Mouse (Mus musculus) neural tube, embryonic 13.5 days (tissue): ENCODE results near the gene Gtf2f1. TPM values are rescaled to one million over a fixed set of nuclear protein-coding genes. Genes with fewer than 3 reads are reported as not detected.

ENCODE experiments used
- ATAC-seq: fragments of 200-750 bp; cut with Nextera tagmentation; 2 replicates; pipeline ENCODE4 v1.8.0; 2017; ENCODE audit warnings: low read depth, mild to moderate bottlenecking, moderate TSS enrichment, moderate library complexity
- H3K27ac ChIP-seq: fragments of 300-500 bp; sonication (generic); replicated peaks from 2 replicates; pipeline ENCODE4 v1.5.1; 2015; ENCODE audit warnings: moderate library complexity, mild to moderate bottlenecking, inconsistent platforms
- H3K27me3 ChIP-seq: fragments of 300-500 bp; sonication (generic); 2 replicates; pipeline ENCODE4 v1.6.1; 2015; ENCODE audit warnings: mild to moderate bottlenecking, inconsistent platforms
- H3K36me3 ChIP-seq: fragments of 300-500 bp; sonication (generic); 2 replicates; pipeline ENCODE4 v1.6.1; 2015; ENCODE audit warnings: mild to moderate bottlenecking, inconsistent platforms
- H3K4me1 ChIP-seq: fragments of 300-500 bp; sonication (generic); replicated peaks from 2 replicates; pipeline ENCODE4 v1.6.1; 2015; ENCODE audit warnings: inconsistent platforms
- H3K4me2 ChIP-seq: fragments of 300-500 bp; sonication (generic); 2 replicates; pipeline ENCODE4 v1.6.1; 2015; ENCODE audit warnings: inconsistent platforms, mild to moderate bottlenecking, moderate library complexity
- H3K4me3 ChIP-seq: fragments of 300-500 bp; sonication (generic); 2 replicates; pipeline ENCODE4 v1.5.1; 2015; ENCODE audit warnings: mild to moderate bottlenecking, inconsistent platforms
- H3K9ac ChIP-seq: fragments of 300-500 bp; sonication (generic); 2 replicates; pipeline ENCODE4 v1.6.1; 2015; ENCODE audit warnings: moderate library complexity, mild to moderate bottlenecking, inconsistent platforms
- H3K9me3 ChIP-seq: fragments of 300-500 bp; sonication (generic); 2 replicates; pipeline ENCODE4 v1.6.1; 2016; ENCODE audit warnings: inconsistent platforms
- WGBS: fragments of 180-500 bp; shearing (Covaris S2); methylation state at CpG from one replicate; pipeline ENCODE4 v1.1.7; 2015; 5-methylcytosine and 5-hydroxymethylcytosine counted together
- polyA plus RNA-seq: library from polyadenylated mRNA; unstranded; fragments of >200 nt; fragmentation: Nextera tagmentation; extraction: Ambion mirVana; gene quantifications from 2 replicates; pipeline ENCODE4 v1.2.1, GENCODE M21; 2015

Gtf2f1 gene
- polyA plus RNA-seq, 1 experiment from 2014 or later: 72.9 TPM

DNA sequence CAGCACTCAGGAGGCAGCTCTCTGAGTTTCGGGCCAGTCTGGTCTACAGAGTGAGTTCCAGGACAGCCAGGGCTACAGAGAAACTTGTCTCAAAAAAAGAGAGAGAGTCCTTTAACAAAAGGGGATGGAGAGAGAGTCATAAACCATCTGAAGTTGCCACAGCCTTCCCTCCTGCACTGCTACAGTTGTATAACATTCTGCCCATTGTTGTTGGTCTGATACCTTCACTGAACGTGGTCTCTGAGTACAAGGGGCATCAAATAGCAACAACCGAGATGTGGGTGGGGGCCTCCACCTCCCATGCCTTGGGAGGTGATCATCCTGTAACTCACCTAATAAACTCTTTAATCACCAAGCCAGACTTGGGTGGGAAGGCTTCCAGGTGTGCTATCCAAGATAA, 25.4 kb downstream of the Gtf2f1 start:
- Histone ChIP-seq H3K4me3 (no peak overlapping the region), H3K9ac (no peak overlapping the region), H3K27ac (no peak overlapping the region), H3K27me3 (no peaks in the 10 kb centered on the region), H3K36me3 (no peaks in the 10 kb centered on the region), H3K4me2 (no peak overlapping the region), H3K9me3 (no peaks in the 10 kb centered on the region), H3K4me1 (peaks cover under 1% of the 10 kb centered on the region)
- ATAC-seq: no peak
- 62% methylated on average over 3 of the region's 3 CpGs for WGBS

DNA sequence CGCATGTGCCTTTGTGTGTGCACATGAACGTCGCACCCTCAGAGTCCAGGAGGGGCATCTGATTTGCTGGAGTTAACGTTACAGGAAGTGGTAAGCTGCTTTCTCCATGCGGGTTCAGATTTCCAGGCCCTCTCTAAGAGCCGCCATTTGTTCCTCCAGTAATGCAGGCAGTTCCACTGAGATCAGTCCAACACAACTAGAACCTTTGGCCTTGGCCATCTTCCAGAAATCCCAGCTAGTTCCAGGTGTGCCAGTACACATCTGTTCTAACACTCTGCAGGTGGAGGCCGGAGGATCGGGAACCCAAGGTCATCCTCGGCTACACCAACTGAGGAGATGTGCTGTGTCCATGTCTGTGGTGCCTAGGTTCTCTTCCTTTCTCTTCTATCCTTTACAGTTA, 26.2 kb downstream of the Gtf2f1 start:
- Histone ChIP-seq H3K36me3 (no peaks in the 10 kb centered on the region), H3K4me3 (no peak overlapping the region), H3K27ac (no peak overlapping the region), H3K27me3 (no peaks in the 10 kb centered on the region), H3K4me2 (no peak overlapping the region), H3K9me3 (no peaks in the 10 kb centered on the region), H3K4me1 (no peaks in the 10 kb centered on the region; the same call in 1 of the 2 replicates), H3K9ac (no peak overlapping the region)
- WGBS: 89% methylated on average over 9 of the region's 9 CpGs
- ATAC-seq: no peak

DNA sequence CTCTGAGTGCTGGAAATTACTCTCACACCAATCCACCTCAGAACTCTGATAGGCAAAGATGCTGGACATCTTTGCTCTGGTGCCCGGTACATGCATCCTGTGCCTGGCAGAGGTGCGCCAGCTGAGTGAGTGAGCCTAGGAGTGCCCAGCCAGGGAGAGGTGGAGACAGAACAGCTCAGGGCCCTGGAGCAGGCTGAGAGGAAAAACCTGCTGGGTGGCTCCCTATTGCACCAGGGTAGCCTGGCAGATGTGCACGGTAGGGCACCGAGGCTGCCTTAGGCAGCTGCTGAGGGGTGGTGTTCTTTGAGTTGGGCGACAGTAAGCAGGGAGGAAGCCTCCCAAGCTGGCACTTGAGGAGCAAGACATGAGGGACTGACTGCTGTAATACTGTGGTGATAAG, 29.1 kb downstream of the Gtf2f1 start, which contains the start of gene Acer1:
Gene Acer1, minus strand, starts transcription at position 114 of the 400 bp plus-strand sequence.
- H3K4me3 ChIP-seq: no peak within 1 kb of the TSS
- no peaks in the 10 kb centered on the region for H3K4me1 ChIP-seq
- H3K4me2 ChIP-seq: no peak within 1 kb of the TSS
- 84% methylated on average over 5 of the region's 5 CpGs for WGBS
- H3K27me3 ChIP-seq: no peaks in the 10 kb centered on the region
- ATAC-seq: no peak
- H3K9ac ChIP-seq: no peak within 1 kb of the TSS
- H3K9me3 ChIP-seq: no peaks in the 10 kb centered on the region
- no peak within 1 kb of the TSS for H3K27ac ChIP-seq
- no peaks in the 10 kb centered on the region for H3K36me3 ChIP-seq

DNA sequence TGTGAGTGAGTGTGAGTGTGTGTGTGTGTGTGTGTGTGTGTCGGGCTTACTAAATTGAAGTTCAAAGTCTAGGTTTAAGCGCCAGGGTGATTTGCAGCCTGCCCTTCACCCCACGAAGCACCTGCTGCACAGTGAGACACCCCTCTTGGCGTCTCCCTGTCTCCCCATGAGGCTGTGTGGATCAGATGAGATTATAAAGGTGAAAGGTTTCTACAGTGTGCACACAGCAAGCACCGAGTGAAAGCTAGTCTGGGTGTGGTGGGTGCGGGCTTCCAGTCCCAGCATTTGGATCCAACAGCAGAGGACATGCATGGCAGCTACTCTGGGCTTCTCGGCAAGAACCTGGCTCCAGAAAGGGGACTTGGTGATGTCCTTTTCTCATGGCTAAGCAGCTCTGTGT, 30.0 kb downstream of the Gtf2f1 start:
- H3K27me3 ChIP-seq: no peaks in the 10 kb centered on the region
- no peaks in the 10 kb centered on the region for H3K4me1 ChIP-seq
- H3K27ac ChIP-seq: no peak overlapping the region
- no peak overlapping the region for H3K4me2 ChIP-seq
- no peak overlapping the region for H3K9ac ChIP-seq
- no peak overlapping the region for H3K4me3 ChIP-seq
- WGBS: 87% methylated on average over 7 of the region's 7 CpGs
- ATAC-seq: no peak
- no peaks in the 10 kb centered on the region for H3K9me3 ChIP-seq
- no peaks in the 10 kb centered on the region for H3K36me3 ChIP-seq

DNA sequence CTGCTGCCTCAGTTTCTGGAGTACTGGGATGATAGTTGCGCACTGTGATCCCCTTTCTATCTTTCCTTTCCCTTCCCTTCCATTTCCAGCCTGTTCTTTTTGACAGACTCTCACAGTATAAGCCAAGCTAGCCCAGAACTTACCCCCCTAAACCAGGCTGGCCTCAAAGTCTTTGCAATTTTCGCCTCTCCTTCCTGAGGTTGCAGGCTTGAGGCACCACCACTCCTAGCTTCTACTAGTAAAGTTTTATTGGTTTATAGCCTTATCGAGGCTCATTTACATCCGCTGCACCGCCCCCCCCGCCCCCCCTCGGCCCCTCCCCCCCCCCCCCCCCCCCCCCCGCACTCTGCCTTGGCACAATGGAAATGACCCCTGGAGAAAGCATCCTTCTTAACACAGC, 31.6 kb downstream of the Gtf2f1 start:
- WGBS: 25% methylated on average over 4 of the region's 8 CpGs

DNA sequence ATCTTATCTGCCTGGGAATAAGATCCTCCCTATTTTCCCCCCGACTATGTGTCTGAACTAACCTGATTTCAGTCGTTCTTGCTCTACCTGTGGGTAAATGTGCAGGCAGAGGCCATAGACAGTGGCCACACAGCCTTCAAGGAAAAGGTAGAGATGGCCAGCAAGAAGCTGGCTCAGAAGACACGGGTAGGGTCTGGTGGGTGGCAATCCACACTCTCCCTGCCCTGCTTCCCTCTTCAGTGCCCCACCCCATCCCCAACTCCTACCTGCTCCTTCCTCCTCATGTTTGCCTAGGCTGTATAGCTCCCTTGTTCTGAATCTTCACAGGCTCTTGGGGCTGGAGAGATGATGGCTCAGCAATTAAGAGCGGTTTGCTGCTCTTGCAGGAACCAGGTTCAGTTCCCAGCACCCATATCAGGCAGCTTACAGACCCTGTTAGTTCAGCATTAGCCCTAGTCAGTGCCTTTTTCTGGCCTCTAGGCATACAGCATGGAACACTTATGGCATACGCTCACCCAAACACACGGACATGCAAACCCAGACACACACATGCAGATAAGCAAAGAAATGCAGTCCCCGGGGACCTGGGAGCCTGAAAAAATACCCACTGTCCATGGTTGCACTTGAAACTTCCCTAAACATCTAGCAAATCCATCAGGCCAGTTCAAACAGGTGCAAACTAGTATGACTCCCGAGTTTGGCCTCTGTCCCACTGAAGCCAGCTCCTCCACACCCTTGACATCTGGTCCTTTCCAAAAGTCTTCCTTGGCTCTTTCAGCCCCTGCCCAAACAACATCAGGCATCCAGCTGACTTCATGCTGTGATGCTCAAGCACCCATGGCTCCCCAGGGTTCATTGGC, 34.3 kb downstream of the Gtf2f1 start:
- no peaks in the 10 kb centered on the region for H3K27me3 ChIP-seq
- H3K36me3 ChIP-seq: no peaks in the 10 kb centered on the region
- H3K4me2 ChIP-seq: no peak overlapping the region
- no peak for ATAC-seq
- H3K9ac ChIP-seq: no peak overlapping the region
- no peak overlapping the region for H3K4me3 ChIP-seq
- H3K9me3 ChIP-seq: no peaks in the 10 kb centered on the region
- no peaks in the 10 kb centered on the region for H3K4me1 ChIP-seq
- 84% methylated on average over 8 of the region's 8 CpGs for WGBS
- no peak overlapping the region for H3K27ac ChIP-seq

More for the DNA sequence above, 31.6 kb downstream of the Gtf2f1 start:
- H3K36me3 ChIP-seq: no peaks in the 10 kb centered on the region
- no peak overlapping the region for H3K4me3 ChIP-seq
- H3K9ac ChIP-seq: no peak overlapping the region
- no peak overlapping the region for H3K27ac ChIP-seq
- no peaks in the 10 kb centered on the region for H3K4me1 ChIP-seq
- no peak overlapping the region for H3K4me2 ChIP-seq
- no peaks in the 10 kb centered on the region for H3K27me3 ChIP-seq
- H3K9me3 ChIP-seq: no peaks in the 10 kb centered on the region
- ATAC-seq: no peak

DNA sequence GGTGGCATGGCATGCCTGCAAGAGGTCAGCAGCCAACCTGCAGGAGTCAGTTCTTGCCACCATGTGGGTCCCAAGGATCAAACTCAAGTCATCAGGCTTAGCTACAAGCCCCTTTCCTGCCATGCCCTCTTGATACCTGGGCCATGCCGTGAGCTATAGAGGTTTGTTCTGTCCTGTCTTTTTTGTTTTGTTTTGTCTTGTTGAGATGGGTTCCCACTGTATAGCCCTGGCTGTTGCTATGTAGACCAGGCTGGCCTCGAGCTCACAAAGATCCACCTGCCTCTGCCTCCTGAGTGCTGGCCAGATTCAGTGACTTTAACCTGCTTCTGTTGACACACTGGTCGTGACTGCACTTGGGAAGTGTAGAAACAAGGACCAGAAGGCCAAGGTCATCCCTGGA, 35.7 kb downstream of the Gtf2f1 start:
- Histone ChIP-seq H3K9ac (no peak overlapping the region), H3K36me3 (no peaks in the 10 kb centered on the region), H3K27me3 (no peaks in the 10 kb centered on the region; the same call in 1 of the 2 replicates), H3K4me3 (no peak overlapping the region), H3K27ac (no peak overlapping the region), H3K4me2 (no peak overlapping the region), H3K4me1 (no peaks in the 10 kb centered on the region), H3K9me3 (no peaks in the 10 kb centered on the region)
- ATAC-seq: no peak
- WGBS: 92% methylated on average over 3 of the region's 3 CpGs

DNA sequence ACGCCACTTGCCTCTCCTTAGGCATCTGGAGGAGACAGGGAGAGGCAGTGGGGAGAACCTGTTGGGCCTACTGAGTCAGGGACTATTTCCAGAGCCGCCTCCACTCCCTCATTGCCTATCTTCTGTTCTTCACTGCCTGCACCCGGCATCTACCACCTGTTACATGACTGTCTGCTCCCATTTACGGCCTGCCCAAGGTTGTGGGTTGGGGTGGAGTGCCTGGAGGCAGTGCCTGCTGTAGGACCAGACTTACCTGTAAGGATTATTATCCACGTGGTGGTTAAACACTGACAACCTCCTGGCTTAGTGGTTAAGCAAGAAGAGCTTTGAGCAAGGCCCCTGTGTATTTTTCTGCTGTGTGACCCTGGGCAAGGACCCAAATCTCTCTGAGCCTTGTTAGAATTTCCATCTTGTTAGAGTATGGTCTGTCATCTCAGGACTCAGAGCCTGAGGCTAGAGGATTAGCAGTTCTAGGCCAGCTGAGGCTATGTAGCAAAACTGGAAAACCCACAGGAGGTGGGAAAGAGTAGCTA, 36.3 kb downstream of the Gtf2f1 start:
- Histone ChIP-seq H3K9ac (no peak overlapping the region), H3K27ac (no peak overlapping the region), H3K4me2 (no peak overlapping the region), H3K36me3 (no peaks in the 10 kb centered on the region), H3K4me3 (no peak overlapping the region), H3K9me3 (no peaks in the 10 kb centered on the region), H3K27me3 (no peaks in the 10 kb centered on the region; the same call in 1 of the 2 replicates), H3K4me1 (no peaks in the 10 kb centered on the region)
- 77% methylated on average over 5 of the region's 5 CpGs for WGBS
- no peak for ATAC-seq

DNA sequence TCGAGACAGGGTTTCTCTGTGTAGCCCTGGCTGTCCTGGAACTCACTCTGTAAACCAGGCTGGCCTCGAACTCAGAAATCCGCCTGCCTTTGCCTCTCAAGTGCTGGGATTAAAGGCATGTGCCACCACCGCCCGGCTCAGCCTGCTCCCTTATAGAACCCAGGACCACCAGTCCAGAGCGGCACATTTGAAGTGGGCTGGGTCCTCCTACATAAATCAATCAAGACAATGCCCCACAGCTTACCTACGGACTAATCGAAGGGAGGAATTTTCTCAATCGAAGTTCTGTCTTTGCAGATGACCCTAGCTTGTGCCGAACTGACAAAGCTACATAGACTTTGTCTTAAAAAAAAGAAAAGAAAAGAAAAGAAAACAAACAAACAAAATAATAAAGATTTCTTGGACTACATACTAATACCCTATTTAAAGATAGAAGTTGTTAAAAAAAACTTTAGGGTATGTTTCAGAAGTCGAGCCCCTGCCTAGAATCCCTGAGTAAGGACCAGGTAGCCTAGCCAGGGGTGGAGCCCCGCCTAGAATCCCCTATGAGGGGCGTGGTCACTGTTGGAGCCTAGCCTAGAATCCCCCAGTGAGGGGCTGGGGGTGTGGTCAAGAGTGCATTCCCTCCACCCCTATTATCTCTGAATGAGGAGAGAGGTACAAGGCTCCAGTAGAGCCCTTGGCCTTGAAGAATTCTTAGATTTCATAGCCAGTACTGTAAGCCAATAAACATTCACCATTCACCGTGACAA, 37.0 kb downstream of the Gtf2f1 start:
- Histone ChIP-seq H3K36me3 (no peaks in the 10 kb centered on the region), H3K4me1 (no peaks in the 10 kb centered on the region), H3K4me3 (no peak overlapping the region), H3K9me3 (no peaks in the 10 kb centered on the region), H3K27me3 (no peaks in the 10 kb centered on the region; the same call in 1 of the 2 replicates), H3K27ac (no peak overlapping the region), H3K4me2 (no peak overlapping the region), H3K9ac (no peak overlapping the region)
- no peak for ATAC-seq
- 66% methylated on average over 13 of the region's 14 CpGs for WGBS

DNA sequence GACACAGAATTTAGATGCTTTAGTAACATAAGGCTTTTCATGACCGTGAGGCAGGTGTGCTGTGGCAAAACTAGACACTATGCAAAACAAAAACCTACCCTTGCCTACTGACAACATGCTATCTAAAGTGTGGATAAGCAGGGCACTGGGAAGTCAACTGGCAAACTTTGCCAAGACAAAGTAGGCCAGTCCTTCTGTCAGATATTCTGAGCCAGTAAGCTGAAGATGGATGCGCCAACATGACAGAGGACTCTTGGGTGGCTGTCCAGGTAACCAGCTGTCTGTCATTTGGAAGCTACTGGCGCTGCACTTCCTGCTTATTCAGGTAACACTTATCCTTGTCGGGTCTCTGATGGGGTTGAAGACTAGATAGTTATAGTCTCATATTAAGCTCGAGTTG, 41.0 kb downstream of the Gtf2f1 start:
- Histone ChIP-seq H3K36me3 (no peaks in the 10 kb centered on the region), H3K27me3 (no peaks in the 10 kb centered on the region; the same call in 1 of the 2 replicates), H3K4me1 (no peaks in the 10 kb centered on the region), H3K4me3 (no peak overlapping the region), H3K9ac (no peak overlapping the region), H3K9me3 (no peaks in the 10 kb centered on the region), H3K4me2 (no peak overlapping the region), H3K27ac (no peak overlapping the region)
- no peak for ATAC-seq
- 65% methylated on average over 5 of the region's 5 CpGs for WGBS

DNA sequence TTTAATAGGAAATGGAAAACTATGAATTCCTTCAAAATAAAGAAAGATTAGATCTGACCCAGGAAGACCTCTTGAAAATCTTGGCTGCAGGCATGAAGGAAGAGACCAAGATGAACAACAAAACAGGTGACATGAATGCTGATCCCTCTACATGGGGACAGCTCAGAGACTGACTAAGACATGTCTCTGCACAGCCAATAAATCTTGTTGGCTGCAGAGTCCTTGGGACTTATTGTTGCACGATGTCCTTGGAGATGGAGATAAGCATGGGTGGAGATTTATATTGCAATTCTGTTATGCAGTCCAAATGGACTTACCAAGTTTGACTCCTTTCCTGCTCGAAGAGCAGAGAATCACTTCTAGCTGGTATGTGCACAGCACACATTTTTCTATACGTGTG, 41.8 kb downstream of the Gtf2f1 start:
- 73% methylated on average over 3 of the region's 3 CpGs for WGBS
- Histone ChIP-seq H3K9me3 (no peaks in the 10 kb centered on the region), H3K36me3 (no peaks in the 10 kb centered on the region), H3K4me2 (no peak overlapping the region), H3K4me3 (no peak overlapping the region), H3K27ac (no peak overlapping the region), H3K9ac (no peak overlapping the region), H3K27me3 (no peaks in the 10 kb centered on the region; the same call in 1 of the 2 replicates), H3K4me1 (no peaks in the 10 kb centered on the region)
- ATAC-seq: no peak

DNA sequence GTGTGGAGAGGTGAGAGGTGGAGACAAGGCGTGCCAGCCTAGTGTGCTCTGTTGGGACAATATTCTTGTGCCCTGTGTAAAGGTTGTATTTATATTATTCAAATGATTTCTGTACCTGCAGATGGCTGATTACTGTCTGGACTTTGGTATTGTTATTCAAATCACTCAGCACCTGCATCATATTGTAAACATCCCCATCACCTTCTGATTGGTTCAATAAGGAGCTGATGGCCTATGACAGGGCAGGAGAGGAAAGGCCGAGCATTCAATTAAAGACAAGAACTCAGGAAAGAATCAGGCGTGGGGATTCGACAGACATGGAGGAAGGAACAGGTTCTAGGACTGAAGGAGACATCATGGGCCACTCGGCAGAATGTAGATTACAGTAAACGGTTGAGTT, 47.4 kb downstream of the Gtf2f1 start:
- H3K9ac ChIP-seq: no peak overlapping the region
- H3K27me3 ChIP-seq: no peaks in the 10 kb centered on the region
- H3K4me3 ChIP-seq: no peak overlapping the region
- WGBS: 86% methylated on average over 6 of the region's 6 CpGs
- H3K36me3 ChIP-seq: no peaks in the 10 kb centered on the region
- no peak for ATAC-seq
- H3K4me2 ChIP-seq: no peak overlapping the region
- no peaks in the 10 kb centered on the region for H3K4me1 ChIP-seq
- H3K9me3 ChIP-seq: no peaks in the 10 kb centered on the region
- no peak overlapping the region for H3K27ac ChIP-seq
